ENCODE assay signal across 26 mouse cellular contexts in genomic region chr14:97982676-97983075, GRCm38 (mm10).
"Had no signal": no experiment of that assay in that cellular context is flagged by ENCODE, and none has a peak within 500 bp of the region (broad histone marks: within the 10 kb centered on the region; RNA-seq: fewer than 3 reads in every experiment).

No protein-coding gene starts in this region.

- ATAC-seq: forebrain, postnatal 0 days; hindbrain, embryonic 16.5 days; inflammation-experienced regulatory T-cells, adult 6 months; intestine, embryonic 15.5 days; intestine, postnatal 0 days had no signal

- H3K9me3 ChIP-seq: heart, embryonic 10.5 days; heart, embryonic 12.5 days; hindbrain, embryonic 10.5 days; hindbrain, embryonic 12.5 days; intestine, embryonic 15.5 days; limb, embryonic 10.5 days; limb, embryonic 12.5 days; liver, embryonic 13.5 days; liver, embryonic 15.5 days had no signal

- H3K36me3 ChIP-seq: heart, embryonic 10.5 days; heart, embryonic 12.5 days; hindbrain, embryonic 10.5 days; hindbrain, embryonic 12.5 days; intestine, embryonic 15.5 days; limb, embryonic 10.5 days; limb, embryonic 12.5 days; liver, embryonic 13.5 days; liver, embryonic 15.5 days had no signal

- H3K4me3 ChIP-seq: heart, embryonic 10.5 days; heart, embryonic 12.5 days; hindbrain, embryonic 10.5 days; hindbrain, embryonic 12.5 days; intestine, embryonic 15.5 days; layer of hippocampus, adult 2 months; left cerebral cortex, adult 2 months; limb, embryonic 10.5 days; limb, embryonic 12.5 days; liver, embryonic 13.5 days; liver, embryonic 15.5 days had no signal

- H3K4me2 ChIP-seq: heart, embryonic 12.5 days; hindbrain, embryonic 12.5 days; hindbrain, embryonic 14.5 days; intestine, embryonic 15.5 days; limb, embryonic 12.5 days; liver, embryonic 11.5 days; liver, embryonic 13.5 days; liver, embryonic 15.5 days had no signal

- H3K9ac ChIP-seq: forebrain, postnatal 0 days; heart, embryonic 12.5 days; hindbrain, embryonic 12.5 days; hindbrain, embryonic 14.5 days; intestine, embryonic 15.5 days; limb, embryonic 12.5 days; liver, embryonic 13.5 days; liver, embryonic 15.5 days had no signal

- H3K27me3 ChIP-seq: heart, embryonic 12.5 days; hindbrain, embryonic 12.5 days; intestine, embryonic 15.5 days; limb, embryonic 12.5 days; liver, embryonic 13.5 days; liver, embryonic 15.5 days had no signal

- H3K4me1 ChIP-seq: intestine, embryonic 15.5 days; liver, embryonic 13.5 days; liver, embryonic 15.5 days had no signal

- DNase-seq: forebrain, postnatal 0 days; gastrocnemius, postnatal 14 days; gastrocnemius, postnatal 36 days; heart, adult 18-20 months; heart, postnatal 10 days; heart, postnatal 4 days; kidney, adult 2 months; kidney, postnatal 14 days; kidney, postnatal 4 days; liver; liver, embryonic 13.5 days had no signal

- H3K27ac ChIP-seq: heart, embryonic 10.5 days; hindbrain, embryonic 10.5 days; hindbrain, embryonic 12.5 days; hindbrain, embryonic 14.5 days; intestine, embryonic 15.5 days; layer of hippocampus, adult 2 months; left cerebral cortex, adult 2 months; liver, embryonic 13.5 days; liver, embryonic 15.5 days had no signal
